Mouse (Mus musculus) natural killer cell, adult 2 months (primary cell): ENCODE data around the gene Ghr.

Source experiments
- DNase-seq, 2 experiments: peaks; one replicate each; pipeline ENCODE4 v3.0.0; 2022; ENCODE audit warnings: low spot score in 2 of 2

The Ghr gene

GRCm38 (mm10) chr15:3449564-3449963 is 133.7 kb downstream of the Ghr start:
- DNase-seq, result no peak

GRCm38 (mm10) chr15:3445285-3445909 is 137.9 kb downstream of the Ghr start:
- DNase-seq, result no peak

DNA sequence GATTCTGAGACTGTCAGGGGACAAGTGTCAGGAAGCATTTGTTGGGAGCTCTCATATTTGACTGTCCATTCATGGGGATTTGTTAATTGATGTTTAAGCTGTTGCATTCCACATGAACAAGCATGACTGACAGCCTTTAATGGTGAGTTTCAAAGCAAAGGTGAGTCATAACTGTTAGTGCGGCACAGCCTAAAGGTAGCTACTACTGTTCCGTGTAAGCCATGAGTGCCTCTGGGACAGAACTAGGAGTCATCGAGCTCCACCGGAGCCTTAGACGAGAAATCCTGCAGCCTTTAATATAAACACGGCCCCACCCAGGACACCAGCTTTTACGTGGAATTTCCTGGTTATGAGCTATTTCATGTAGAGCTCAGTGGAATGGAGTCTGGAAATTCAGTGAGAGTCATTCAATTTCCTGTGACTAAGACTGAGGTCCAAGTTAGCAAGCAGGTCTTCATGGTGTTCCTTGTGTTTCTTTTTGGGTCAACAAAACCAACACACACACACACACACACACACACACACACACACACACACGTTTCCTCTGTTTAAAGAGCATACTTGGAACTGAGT is 138.8 kb downstream of the Ghr start:
- no peak for DNase-seq

DNA sequence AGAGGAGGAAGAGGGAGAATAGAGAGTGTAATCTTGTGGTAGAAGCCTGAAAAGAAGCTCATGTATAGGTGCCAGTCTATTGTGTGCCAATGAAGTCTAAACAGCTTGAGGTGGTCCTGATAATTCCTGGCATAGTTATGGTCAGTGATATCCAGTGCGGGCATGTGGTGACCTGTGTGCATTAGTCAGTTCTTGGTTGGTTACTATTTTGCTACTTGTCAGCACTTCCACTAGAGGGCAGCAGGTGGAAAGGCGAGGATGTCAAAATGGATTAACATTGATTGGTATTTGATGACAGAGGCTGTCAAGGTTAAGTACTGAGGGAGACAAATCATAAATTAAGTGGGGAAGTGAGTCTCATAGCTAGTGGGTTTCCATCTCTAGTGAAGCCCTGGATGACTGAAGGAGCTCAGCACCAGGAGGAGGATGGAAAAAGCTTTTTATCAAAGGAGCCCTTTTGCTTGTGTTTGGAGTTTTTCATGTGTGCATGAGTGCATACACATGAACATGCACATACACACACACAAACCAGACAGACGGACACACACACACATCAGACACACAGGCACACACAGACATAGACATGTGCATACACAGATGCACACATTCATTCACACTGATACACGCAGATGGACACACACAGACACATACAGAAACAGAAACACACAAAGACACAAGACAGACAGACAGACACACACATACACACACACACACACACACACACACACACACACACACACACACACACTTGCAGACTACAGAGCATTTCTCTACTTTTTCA is 141.6 kb downstream of the Ghr start:
- DNase-seq, result no peak

GRCm38 (mm10) chr15:3437381-3437780 is 145.9 kb downstream of the Ghr start:
- DNase-seq, result no peak

DNA sequence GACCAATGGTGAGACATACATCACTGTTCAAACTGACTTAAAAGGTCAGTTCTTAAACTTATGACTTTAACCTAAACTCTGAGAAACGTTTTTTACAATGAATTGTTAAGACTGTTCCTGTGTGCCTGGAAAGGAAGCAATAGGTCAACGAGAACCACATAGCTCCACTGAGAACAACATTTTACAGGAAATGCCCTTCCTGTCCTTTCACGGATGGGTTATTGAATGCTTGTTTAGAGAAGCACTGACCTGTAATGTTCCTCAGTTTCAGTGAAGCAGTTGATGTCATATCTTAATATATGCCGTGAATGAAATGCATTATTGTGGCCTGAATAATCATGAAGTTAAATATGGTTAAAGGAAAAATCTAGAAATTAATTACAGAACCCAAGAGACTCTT is 147.7 kb downstream of the Ghr start:
- DNase-seq, result no peak

- DNase-seq, result no peak
These were observed 148.8 kb downstream of the Ghr start for GRCm38 (mm10) chr15:3434461-3434860.

DNA sequence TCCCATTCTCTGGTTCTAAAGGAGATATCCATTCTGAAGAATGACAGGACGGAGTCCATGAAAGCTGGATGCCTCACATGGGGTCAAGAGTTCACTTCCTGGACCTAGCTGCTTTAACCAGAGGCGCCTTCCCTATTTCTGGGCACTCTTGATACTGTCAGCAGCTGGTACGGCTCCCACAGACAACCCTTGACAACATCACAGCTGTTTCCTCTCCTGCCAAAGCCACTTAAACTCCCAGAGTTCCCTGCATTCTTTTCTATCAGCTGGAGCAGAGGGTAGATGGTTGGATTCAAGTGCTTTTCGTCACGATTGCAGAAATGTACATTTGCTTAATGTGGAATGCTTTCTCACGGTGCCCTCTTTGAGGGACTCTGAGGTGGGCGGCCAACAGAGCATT is 150.0 kb downstream of the Ghr start:
- DNase-seq, result no peak

- no peak for DNase-seq
These were observed 150.5 kb downstream of the Ghr start for GRCm38 (mm10) chr15:3432823-3433222.

DNA sequence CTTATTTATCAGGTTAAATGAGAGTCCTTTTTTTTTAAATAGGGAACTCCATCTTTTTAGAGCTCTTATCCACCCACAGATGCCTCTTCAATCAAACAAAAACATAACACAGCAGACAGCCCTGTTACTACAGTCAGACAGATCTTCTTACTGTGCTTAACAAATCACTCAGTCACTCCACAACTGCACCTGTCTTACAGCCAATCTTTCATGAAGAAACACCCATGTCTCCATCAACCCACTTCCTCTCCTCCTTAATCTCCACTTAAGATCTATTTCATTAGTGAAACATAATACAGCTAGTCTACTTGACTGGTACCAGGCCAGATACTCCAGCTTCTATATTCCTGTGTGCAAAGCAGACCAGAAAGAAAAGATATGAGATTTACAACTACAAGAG is 153.9 kb downstream of the Ghr start:
- no peak for DNase-seq

DNA sequence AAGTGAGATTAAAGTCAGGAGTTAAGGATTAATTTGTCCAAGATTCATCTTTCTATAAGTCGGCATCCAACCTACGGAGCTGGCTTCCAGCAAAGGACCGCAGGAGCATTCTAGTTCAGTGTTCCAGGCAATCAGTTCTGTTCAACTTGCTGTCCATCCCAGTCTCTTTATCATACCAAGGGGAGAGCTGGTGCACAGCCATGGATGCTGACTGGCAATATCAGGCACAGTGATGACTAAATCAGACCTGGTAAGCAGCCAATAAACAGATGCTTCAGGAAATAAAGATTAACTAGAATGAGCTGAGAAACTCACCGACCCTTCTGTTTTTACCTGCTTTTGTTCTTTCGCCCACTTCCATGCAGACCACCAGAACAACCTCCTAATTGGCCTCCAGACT is 154.3 kb downstream of the Ghr start:
- DNase-seq, result no peak

- DNase-seq, result no peak
These were observed 156.9 kb downstream of the Ghr start for GRCm38 (mm10) chr15:3426401-3426800.

- no peak for DNase-seq
These were observed 160.1 kb downstream of the Ghr start for GRCm38 (mm10) chr15:3423177-3423576.

GRCm38 (mm10) chr15:3417699-3418098 is 165.6 kb downstream of the Ghr start:
- no peak for DNase-seq

GRCm38 (mm10) chr15:3413103-3413502 is 170.2 kb downstream of the Ghr start:
- no peak for DNase-seq

- no peak for DNase-seq
These were observed 174.8 kb downstream of the Ghr start for GRCm38 (mm10) chr15:3408478-3408877.

GRCm38 (mm10) chr15:3399196-3399595 is 184.1 kb downstream of the Ghr start:
- no peak for DNase-seq

DNA sequence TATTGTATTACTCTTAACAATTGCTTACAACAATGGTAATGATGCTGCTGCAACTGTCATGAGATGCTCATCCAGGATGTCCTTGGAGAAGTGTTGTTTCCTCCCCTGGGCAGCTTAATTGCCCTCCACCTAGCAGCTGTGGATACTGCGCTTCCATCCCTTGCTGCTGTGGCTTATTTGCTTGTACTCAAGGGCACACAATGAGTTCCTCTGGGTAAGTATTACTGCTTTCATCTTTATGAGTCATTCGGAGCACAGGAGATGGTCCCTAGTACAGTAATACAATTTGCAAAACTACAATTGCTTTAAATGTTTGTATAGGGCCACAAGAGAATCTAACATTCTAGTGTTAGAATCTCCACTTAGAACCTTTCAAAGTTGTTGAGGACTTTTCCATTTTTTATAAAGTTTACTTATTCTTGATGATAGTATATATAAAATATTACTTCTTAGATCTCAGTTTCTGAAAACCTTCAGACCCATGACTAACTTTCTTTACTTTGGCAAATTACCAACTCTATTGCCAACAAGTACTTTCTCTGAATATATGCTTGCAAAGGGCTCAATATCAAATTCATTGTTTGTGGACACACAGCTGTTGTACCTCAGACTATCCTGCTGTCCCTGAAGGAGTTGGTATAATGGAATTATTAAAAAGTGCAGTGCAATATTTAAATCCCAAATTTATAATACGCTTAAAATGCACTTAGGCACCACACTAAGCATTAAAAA is 185.8 kb downstream of the Ghr start:
- no peak for DNase-seq

DNA sequence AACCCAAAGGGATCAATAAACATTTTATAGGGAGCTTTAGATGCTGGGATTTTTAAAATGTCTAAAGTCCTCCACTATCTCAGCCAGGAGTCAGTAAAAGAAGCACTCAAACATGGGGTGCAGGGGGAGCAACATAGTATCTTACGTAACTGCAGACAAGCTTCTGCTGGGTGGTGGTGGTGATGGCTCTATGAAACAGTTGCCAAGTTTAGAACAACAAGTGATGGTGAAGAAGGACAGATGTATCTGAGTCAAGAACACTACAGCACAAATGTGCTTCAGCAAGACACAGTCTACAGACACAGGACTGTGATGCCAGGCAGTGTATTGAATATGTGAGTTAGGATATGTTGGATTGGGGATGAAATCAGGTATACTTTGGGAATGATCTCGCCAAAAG is 187.1 kb downstream of the Ghr start:
- DNase-seq, result no peak

DNA sequence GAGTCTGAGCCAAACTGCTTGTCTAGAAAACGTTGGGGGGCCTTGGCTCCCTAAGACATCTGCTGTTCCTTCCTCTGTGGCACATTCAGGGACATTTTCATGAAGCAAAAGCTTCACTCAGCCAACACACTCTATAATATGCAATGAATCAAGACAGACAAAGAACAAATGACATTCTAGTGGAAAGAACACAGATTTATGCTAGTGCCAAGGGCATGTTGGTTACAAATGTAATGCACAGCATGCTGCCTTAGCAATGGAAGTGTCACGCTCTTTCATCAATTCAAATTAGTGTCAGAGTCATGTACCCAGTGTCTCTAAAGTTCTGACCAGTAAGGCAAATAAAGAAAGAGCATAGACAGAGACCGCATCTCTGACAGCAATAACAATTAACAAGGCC is 187.6 kb downstream of the Ghr start:
- no peak for DNase-seq

DNA sequence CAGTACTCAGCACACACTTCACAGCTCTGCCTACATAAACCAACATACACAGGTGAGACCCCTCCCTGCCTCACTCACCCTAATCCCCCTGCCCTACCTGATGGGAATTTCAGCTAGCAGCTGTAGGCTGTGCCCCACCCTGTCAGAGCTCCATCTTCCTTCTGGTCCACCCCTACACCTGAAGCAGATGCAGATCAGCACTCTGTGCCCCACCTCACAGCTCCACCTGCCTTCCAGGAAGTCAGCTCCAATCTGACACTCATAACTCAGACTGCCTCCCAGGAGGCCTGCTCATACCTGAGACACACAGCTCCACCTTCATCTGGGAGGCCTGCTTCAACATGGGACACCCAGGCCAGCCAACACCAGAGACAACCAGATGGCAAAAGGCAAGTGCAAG is 192.6 kb downstream of the Ghr start:
- no peak for DNase-seq

- no peak for DNase-seq
These were observed 194.3 kb downstream of the Ghr start for GRCm38 (mm10) chr15:3389011-3389410.

GRCm38 (mm10) chr15:3388485-3388884 is 194.8 kb downstream of the Ghr start:
- no peak for DNase-seq
